Mouse (Mus musculus) adrenal gland, postnatal 14 days (tissue): Measurements from ENCODE around the gene Gm8247. TPM values are rescaled to one million over a fixed set of nuclear protein-coding genes. Genes with fewer than 3 reads are reported as not detected.
A peak's percentile ranks its signal among the peaks of the same experiment; 100 is the strongest.
"Not testable (repeated sequence)": the region's sequence is repeated elsewhere in the genome, so short reads cannot be mapped to it uniquely, and the experiment has no call there.

Experiments
- DNase-seq: peaks from one replicate; pipeline ENCODE4 v3.0.0; 2021; ENCODE audit warnings: mixed read lengths
- long read RNA-seq, 2 experiments: library from polyadenylated mRNA; stranded (forward); transcript quantifications; one replicate each; pipeline ENCODE4 v2.0.0; 2021
- total RNA-seq: library from RNA; stranded (reverse); gene quantifications from 2 replicates; pipeline ENCODE4 v1.2.3, GENCODE M21; 2021

Gene Gm8247
- total RNA-seq: not detected in 2 replicates
- long read RNA-seq, experiment 1: 0 reads
- long read RNA-seq, experiment 2: 0 reads

- DNase-seq: not testable (repeated sequence)
Measured at GRCm38 (mm10) chr14:44582853-44583252, at the start of gene Gm8247. Gm8247 (plus strand) TSS chr14:44583153.

- DNase-seq: peak; percentile 50
Measured at GRCm38 (mm10) chr14:44547961-44548360, 35.0 kb upstream of the Gm8247 start.

- DNase-seq: not testable (repeated sequence)
Measured at GRCm38 (mm10) chr14:44591765-44592164, 8.8 kb downstream of the Gm8247 start.

- not testable (repeated sequence) for DNase-seq
Measured at GRCm38 (mm10) chr14:44627737-44628136, 44.8 kb downstream of the Gm8247 start, which contains the start of gene Gm5624. Gm5624 (minus strand) TSS chr14:44627938.

Other genes starting within 250 kb of the Gm8247 start
- gene Gm5930, start 244.6 kb upstream of the Gm8247 start, total RNA-seq: not detected in 2 replicates
- not detected in 2 replicates for gene Gm8229, start 217.8 kb upstream of the Gm8247 start, total RNA-seq
- gene Gm3371, start 172.5 kb upstream of the Gm8247 start, total RNA-seq: not detected in 2 replicates
- gene Gm8232, start 149.5 kb upstream of the Gm8247 start, total RNA-seq: not detected in 2 replicates
- not detected in 2 replicates for gene BC061237, start 90.7 kb upstream of the Gm8247 start, total RNA-seq
- not detected in 2 replicates for gene Gm17093, start 64.9 kb upstream of the Gm8247 start, total RNA-seq
- gene Gm5624, start 44.8 kb downstream of the Gm8247 start, total RNA-seq: not detected in 2 replicates
- gene Gm8257, start 123.3 kb downstream of the Gm8247 start, total RNA-seq: not detected in 2 replicates
- not detected in 2 replicates for gene Gm8267, start 167.2 kb downstream of the Gm8247 start, total RNA-seq